Mouse (Mus musculus) liver, embryonic 11.5 days (tissue): ENCODE results near the gene H2-K1. TPM values are rescaled to one million over a fixed set of nuclear protein-coding genes. Genes with fewer than 3 reads are reported as not detected.

Source experiments
- ATAC-seq: fragments of 200-750 bp; cut with Nextera tagmentation; replicated peaks from 2 replicates; pipeline ENCODE4 v1.8.0; 2017; ENCODE audit warnings: moderate number of reproducible peaks, mild to moderate bottlenecking, moderate TSS enrichment, moderate library complexity; ENCODE audit not compliant: low FRiP score
- DNase-seq: peaks from one replicate; pipeline ENCODE4 v3.0.0-alpha.2; 2017; ENCODE audit warnings: low spot score
- H3K27ac ChIP-seq: fragments of 300-500 bp; sonication (generic); 2 replicates; pipeline ENCODE4 v1.5.1; 2014; ENCODE audit warnings: mild to moderate bottlenecking, low read depth, low read length, control low read depth
- H3K27me3 ChIP-seq: fragments of 300-500 bp; sonication (generic); replicated peaks from 2 replicates; pipeline ENCODE4 v1.6.1; 2014; ENCODE audit warnings: low read length, mixed read lengths; ENCODE audit not compliant: control insufficient read depth, insufficient read depth
- H3K36me3 ChIP-seq: fragments of 300-500 bp; sonication (generic); 2 replicates; pipeline ENCODE4 v1.6.1; 2014; ENCODE audit warnings: mild to moderate bottlenecking, low read length, moderate library complexity, mixed read lengths; ENCODE audit not compliant: control insufficient read depth, insufficient read depth
- H3K4me1 ChIP-seq: fragments of 300-500 bp; sonication (generic); replicated peaks from 2 replicates; pipeline ENCODE4 v1.6.1; 2014; ENCODE audit warnings: low read length, mixed read lengths; ENCODE audit not compliant: control insufficient read depth, insufficient read depth
- H3K4me2 ChIP-seq: fragments of 300-500 bp; sonication (generic); 2 replicates; pipeline ENCODE4 v1.6.1; 2014; ENCODE audit warnings: mild to moderate bottlenecking, control low read depth, moderate library complexity
- H3K4me3 ChIP-seq: fragments of 300-500 bp; sonication (generic); 2 replicates; pipeline ENCODE4 v1.5.1; 2014; ENCODE audit warnings: low read depth, low read length, control low read depth
- H3K9ac ChIP-seq: fragments of 300-500 bp; sonication (generic); 2 replicates; pipeline ENCODE4 v1.6.1; 2014; ENCODE audit warnings: low read depth, low read length, control low read depth
- H3K9me3 ChIP-seq: fragments of 300-500 bp; sonication (generic); 2 replicates; pipeline ENCODE4 v1.6.1; 2016; ENCODE audit warnings: low read length, inconsistent platforms, mixed read lengths; ENCODE audit not compliant: control insufficient read depth
- WGBS: fragments of 180-500 bp; shearing (Covaris S2); extraction: QIAGEN DNeasy Blood & Tissue Kit; methylation state at CpG from one replicate; pipeline ENCODE4 v1.1.7; 2014; 5-methylcytosine and 5-hydroxymethylcytosine counted together
- polyA plus RNA-seq: library from polyadenylated mRNA; unstranded; fragments of >200 nt; fragmentation: Nextera tagmentation; extraction: Ambion mirVana; gene quantifications from 2 replicates; pipeline ENCODE4 v1.2.1, GENCODE M21; 2014

The H2-K1 gene
- polyA plus RNA-seq, 1 experiment from 2014 or later: 82.7 TPM

DNA sequence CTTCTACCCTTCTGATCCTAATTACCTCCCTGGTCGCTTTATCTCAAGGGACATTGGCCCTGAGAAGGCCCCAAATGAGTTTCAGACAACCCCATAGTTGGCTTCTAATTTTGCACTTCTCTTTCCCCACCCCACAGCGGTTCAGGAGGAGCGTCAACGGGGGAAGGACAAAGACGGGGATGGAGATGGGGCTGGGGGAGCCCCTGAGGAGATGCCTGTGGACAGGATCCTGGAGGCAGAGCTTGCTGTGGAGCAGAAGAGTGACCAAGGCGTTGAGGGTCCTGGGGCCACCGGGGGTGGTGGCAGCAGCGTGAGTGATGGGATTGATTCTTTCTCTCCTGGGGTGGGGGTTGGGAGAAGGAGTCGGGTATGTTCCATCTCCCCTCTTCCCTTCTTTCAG, 35.4 kb upstream of the H2-K1 start:
- no peak overlapping the region for H3K4me3 ChIP-seq
- no peaks in the 10 kb centered on the region for H3K9me3 ChIP-seq
- peaks cover 30% of the 10 kb centered on the region for H3K4me1 ChIP-seq
- peaks cover 11% of the 10 kb centered on the region for H3K27me3 ChIP-seq
- 87% methylated on average over 9 of the region's 9 CpGs for WGBS
- H3K9ac ChIP-seq: no peak overlapping the region
- H3K4me2 ChIP-seq: no peak overlapping the region
- H3K27ac ChIP-seq: no peak overlapping the region
- no peak for DNase-seq
- peaks cover 18% of the 10 kb centered on the region for H3K36me3 ChIP-seq
- no peak for ATAC-seq

DNA sequence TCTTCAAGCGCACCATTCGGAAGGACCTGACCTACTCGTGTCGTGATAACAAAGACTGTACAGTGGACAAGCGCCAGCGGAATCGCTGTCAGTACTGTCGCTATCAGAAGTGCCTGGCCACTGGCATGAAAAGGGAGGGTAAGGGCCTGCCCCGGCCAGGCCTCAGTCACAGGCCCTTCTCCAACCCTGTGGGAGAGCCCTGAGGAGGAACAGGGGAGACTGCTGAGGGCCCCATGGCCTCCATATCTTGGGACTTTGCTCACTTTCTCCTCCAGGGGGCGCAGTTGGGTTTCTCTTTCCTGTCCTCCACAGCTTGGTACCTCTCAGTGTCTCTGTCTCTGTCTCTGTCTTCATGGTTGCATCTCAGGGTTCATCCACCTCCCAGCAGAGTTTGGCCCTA, 33.9 kb upstream of the H2-K1 start:
- WGBS: 76% methylated on average over 10 of the region's 10 CpGs

DNA sequence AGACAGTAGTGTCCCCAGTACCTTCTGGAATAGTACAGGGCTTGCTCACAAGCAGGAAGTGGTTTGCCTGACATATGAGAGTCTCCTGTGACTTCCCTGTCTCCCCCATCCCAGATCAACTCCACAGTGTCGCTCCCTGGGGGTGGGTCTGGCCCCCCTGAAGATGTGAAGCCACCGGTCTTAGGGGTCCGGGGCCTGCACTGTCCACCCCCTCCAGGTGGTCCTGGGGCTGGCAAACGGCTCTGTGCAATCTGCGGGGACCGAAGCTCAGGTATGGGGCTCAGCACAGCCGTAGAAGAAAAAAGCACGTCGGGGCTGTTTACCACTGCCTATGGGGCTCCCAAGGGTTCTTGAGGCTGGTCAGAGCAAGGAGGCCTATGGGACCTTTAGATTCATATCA, 33.3 kb upstream of the H2-K1 start:
- H3K9me3 ChIP-seq: no peaks in the 10 kb centered on the region
- peaks cover 34% of the 10 kb centered on the region for H3K36me3 ChIP-seq
- ATAC-seq (no peak), DNase-seq (no peak)
- H3K27ac ChIP-seq: peak overlapping the region; percentile 90; the same call in 1 of the 2 replicates
- peaks cover 40% of the 10 kb centered on the region for H3K4me1 ChIP-seq
- peak overlapping the region; percentile 100 for H3K4me2 ChIP-seq
- H3K27me3 ChIP-seq: no peaks in the 10 kb centered on the region
- H3K9ac ChIP-seq: peak overlapping the region; percentile 81
- WGBS: 87% methylated on average over 9 of the region's 9 CpGs
- H3K4me3 ChIP-seq: peak overlapping the region; percentile 81

More for the DNA sequence above, 33.9 kb upstream of the H2-K1 start:
- no peak for ATAC-seq
- DNase-seq: no peak
- no peaks in the 10 kb centered on the region for H3K27me3 ChIP-seq
- no peaks in the 10 kb centered on the region for H3K9me3 ChIP-seq
- peaks cover 40% of the 10 kb centered on the region for H3K4me1 ChIP-seq
- peak overlapping the region; percentile 81; the same call in 1 of the 2 replicates for H3K4me3 ChIP-seq
- no peak overlapping the region for H3K9ac ChIP-seq
- H3K4me2 ChIP-seq: no peak overlapping the region
- H3K27ac ChIP-seq: no peak overlapping the region
- H3K36me3 ChIP-seq: peaks cover 28% of the 10 kb centered on the region

DNA sequence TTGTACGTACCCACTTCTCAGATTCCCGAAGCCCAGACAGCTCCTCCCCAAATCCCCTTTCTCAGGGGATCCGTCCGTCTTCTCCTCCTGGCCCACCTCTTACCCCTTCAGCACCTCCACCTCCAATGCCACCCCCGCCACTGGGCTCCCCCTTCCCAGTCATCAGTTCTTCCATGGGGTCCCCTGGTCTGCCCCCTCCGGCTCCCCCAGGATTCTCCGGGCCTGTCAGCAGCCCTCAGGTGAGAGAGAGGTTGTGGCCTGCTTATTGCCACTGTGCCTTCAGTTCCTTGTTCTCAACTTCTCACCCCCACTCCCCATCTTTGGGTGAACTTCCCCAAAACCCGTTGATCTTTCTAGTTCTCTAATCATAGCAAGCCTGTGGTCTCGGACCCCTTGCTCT, 32.7 kb upstream of the H2-K1 start:
- ATAC-seq (no peak), DNase-seq (no peak)
- H3K4me2 ChIP-seq: peak overlapping the region; percentile 100
- peak overlapping the region; percentile 81 for H3K4me3 ChIP-seq
- peaks cover 44% of the 10 kb centered on the region for H3K4me1 ChIP-seq
- peak overlapping the region; percentile 90 for H3K27ac ChIP-seq
- peaks cover 37% of the 10 kb centered on the region for H3K36me3 ChIP-seq
- no peaks in the 10 kb centered on the region for H3K27me3 ChIP-seq
- H3K9me3 ChIP-seq: no peaks in the 10 kb centered on the region
- peak overlapping the region; percentile 81 for H3K9ac ChIP-seq
- 45% methylated on average over 9 of the region's 9 CpGs for WGBS

DNA sequence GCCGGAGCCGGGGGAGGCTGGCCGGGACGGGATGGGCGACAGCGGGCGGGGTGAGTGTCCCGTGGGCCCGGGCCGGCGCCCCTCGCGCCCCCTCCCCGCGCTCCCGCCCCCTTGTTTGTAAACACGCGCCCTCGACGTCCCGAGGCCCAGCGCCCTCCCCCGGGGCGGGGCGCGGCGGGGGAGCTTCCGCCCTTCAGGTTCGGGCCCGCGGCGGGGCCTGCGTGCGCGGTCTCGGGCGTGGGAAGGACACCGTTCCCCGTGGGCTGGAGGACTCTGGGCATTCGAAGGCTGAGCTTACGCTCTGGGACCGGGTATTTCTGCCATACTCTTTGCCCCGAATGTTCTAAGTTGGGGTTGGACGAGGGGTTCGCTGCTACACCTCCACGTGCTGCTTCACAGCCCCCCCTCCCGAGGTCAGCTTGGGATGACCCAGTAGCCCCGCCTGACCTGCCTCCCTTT, 32.1 kb upstream of the H2-K1 start:
- H3K4me1 ChIP-seq: peaks cover 44% of the 10 kb centered on the region
- ATAC-seq (peak; percentile 39), DNase-seq (no peak)
- H3K27ac ChIP-seq: peak overlapping the region; percentile 90
- H3K9me3 ChIP-seq: no peaks in the 10 kb centered on the region
- no peaks in the 10 kb centered on the region for H3K27me3 ChIP-seq
- H3K36me3 ChIP-seq: peaks cover 33% of the 10 kb centered on the region
- peak overlapping the region; percentile 100 for H3K4me2 ChIP-seq
- peak overlapping the region; percentile 81 for H3K9ac ChIP-seq
- WGBS: under 1% methylated on average over 46 of the region's 48 CpGs
- peak overlapping the region; percentile 81 for H3K4me3 ChIP-seq

DNA sequence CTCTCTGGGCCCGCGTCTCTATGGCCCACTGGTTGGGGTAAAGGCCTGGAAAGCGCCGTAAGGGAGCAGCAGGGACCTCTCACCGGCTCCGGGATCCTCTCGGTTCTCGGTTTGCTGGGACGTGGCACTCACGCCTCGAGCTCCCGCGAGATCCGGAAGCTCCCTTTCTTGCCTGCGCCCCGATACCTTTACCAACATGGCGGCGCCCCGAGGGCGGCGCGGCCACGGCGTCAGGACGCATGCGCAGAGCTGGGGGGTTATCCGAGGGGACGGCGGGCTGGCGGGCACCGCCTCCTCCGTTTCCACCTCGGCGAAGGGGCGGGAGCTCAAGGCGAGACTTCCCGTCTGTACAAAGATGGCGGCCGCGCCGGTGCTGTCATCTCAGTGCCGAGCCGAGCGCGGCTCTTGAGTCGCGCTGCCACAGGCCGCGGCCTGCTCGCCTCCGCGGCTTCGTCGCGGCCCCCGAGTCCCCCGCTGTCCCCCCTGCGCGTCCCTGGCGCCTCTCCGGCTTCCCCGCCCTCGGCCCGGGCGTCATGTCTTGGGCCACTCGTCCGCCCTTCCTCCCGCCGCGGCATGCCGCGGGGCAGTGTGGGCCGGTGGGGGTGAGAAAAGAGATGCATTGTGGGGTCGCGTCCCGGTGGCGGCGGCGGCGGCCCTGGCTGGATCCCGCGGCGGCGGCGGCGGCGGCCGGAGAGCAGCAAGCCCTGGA, 31.5 kb upstream of the H2-K1 start, which contains the start of the genes Slc39a7 and Rxrb:
Slc39a7 (minus strand) TSS at position 218 of the 709 bp plus-strand sequence.
Rxrb (plus strand) TSS at position 348 of the 709 bp plus-strand sequence.
- peak; percentile 99 for DNase-seq
- Histone ChIP-seq H3K27me3 (no peaks in the 10 kb centered on the region), H3K4me2 (peak within 1 kb of the TSS; percentile 100), H3K27ac (peak within 1 kb of the TSS; percentile 90), H3K9me3 (no peaks in the 10 kb centered on the region), H3K4me3 (peak within 1 kb of the TSS; percentile 81), H3K36me3 (peaks cover 30% of the 10 kb centered on the region), H3K4me1 (peaks cover 49% of the 10 kb centered on the region), H3K9ac (peak within 1 kb of the TSS; percentile 81)
- under 1% methylated on average over 88 of the region's 88 CpGs for WGBS
- peak; percentile 77 for ATAC-seq

DNA sequence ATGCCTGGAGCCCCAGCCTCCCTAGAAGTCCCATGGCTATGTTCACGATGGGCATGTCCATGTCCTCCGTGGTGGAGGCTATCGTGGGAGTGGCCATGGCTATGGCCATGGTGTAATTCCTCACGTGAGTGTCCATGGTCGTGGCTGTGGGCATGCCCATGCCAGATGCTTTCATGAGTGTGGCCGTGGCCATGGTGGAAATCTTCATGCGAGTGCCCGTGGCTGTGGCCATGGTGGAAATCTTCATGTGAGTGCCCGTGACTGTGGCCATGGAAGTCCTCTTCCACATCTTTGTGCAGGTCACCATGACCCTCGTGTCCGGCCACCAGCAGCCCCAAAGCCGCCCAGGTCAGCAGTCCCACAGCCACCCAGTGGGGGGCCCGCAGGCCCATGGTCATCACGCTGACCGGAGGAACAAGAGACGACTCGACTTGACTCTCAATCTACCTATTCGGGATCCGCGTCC, 30.7 kb upstream of the H2-K1 start:
- H3K36me3 ChIP-seq: peaks cover 23% of the 10 kb centered on the region
- no peak for ATAC-seq
- H3K4me1 ChIP-seq: peaks cover 52% of the 10 kb centered on the region

DNA sequence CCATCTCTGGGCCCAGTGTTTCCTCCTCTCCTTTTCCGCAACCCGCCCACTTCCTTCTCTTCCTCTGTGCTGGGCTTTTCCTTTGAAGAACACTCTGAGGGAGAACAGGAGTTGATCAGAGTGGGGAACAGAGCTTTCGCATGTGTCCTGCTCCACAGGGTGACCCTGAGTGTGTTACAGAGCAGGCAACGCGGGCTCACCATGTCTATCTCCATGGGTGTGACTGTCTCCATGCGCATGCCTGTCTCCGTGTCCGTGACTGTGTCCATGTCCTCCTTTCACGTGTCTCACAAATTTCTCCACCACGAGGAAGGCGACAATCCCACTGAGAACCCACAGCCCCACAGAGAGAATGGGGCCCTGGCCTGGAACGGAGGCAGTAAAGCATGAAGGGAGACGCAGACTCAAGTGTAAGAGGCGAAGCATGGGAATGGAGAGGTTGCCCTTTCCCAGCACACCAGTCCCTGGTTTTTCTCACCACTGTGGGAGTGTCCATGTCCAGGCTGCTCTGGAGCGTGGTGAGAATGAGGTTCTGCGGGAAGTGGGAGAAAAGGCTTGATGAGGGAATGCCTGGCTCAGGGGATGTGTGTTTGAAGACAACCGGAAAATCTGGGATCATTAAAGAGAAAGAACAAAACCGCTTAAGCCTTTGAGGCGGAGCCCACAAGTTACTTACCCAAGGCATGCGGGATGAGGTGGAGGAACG, 29.9 kb upstream of the H2-K1 start:
- DNase-seq (no peak), ATAC-seq (no peak)
- Histone ChIP-seq H3K27ac (no peak overlapping the region), H3K4me2 (peak overlapping the region; percentile 100), H3K36me3 (peaks cover 22% of the 10 kb centered on the region), H3K27me3 (no peaks in the 10 kb centered on the region), H3K9me3 (no peaks in the 10 kb centered on the region), H3K4me1 (peaks cover 60% of the 10 kb centered on the region), H3K9ac (peak overlapping the region; percentile 81), H3K4me3 (peak overlapping the region; percentile 81)
- WGBS: 81% methylated on average over 21 of the region's 21 CpGs

More for the DNA sequence above, 30.7 kb upstream of the H2-K1 start:
- Histone ChIP-seq H3K9ac (peak overlapping the region; percentile 81), H3K4me3 (peak overlapping the region; percentile 81), H3K27me3 (no peaks in the 10 kb centered on the region), H3K9me3 (no peaks in the 10 kb centered on the region), H3K27ac (peak overlapping the region; percentile 85), H3K4me2 (peak overlapping the region; percentile 100)
- WGBS: 3% methylated on average over 20 of the region's 20 CpGs
- no peak for DNase-seq
